Mouse (Mus musculus) lung, embryonic 14.5 days (tissue): ENCODE results near the gene Sirt7. TPM values are rescaled to one million over a fixed set of nuclear protein-coding genes. Genes with fewer than 3 reads are reported as not detected.

Experiments used
- ATAC-seq: fragments of 200-750 bp; cut with Nextera tagmentation; 2 replicates; pipeline ENCODE4 v1.8.0; 2017; ENCODE audit warnings: mild to moderate bottlenecking, moderate TSS enrichment, moderate library complexity; ENCODE audit not compliant: insufficient read depth
- DNase-seq: peaks from one replicate; pipeline ENCODE4 v3.0.0-alpha.2; 2015
- H3K27ac ChIP-seq: fragments of 300-500 bp; sonication (generic); 2 replicates; pipeline ENCODE4 v1.5.1; 2014; ENCODE audit warnings: low read depth, mild to moderate bottlenecking, moderate library complexity
- H3K27me3 ChIP-seq: fragments of 300-500 bp; sonication (generic); 2 replicates; pipeline ENCODE4 v1.6.1; 2014; ENCODE audit warnings: low read length, control low read depth; ENCODE audit not compliant: insufficient read depth
- H3K36me3 ChIP-seq: fragments of 300-500 bp; sonication (generic); 2 replicates; pipeline ENCODE4 v1.6.1; 2014; ENCODE audit warnings: control low read depth; ENCODE audit not compliant: insufficient read depth
- H3K4me1 ChIP-seq: fragments of 300-500 bp; sonication (generic); 2 replicates; pipeline ENCODE4 v1.6.1; 2014; ENCODE audit warnings: antibody characterized with exemption, control low read depth; ENCODE audit not compliant: insufficient read depth
- H3K4me2 ChIP-seq: fragments of 300-500 bp; sonication (generic); 2 replicates; pipeline ENCODE4 v1.6.1; 2014; ENCODE audit warnings: mild to moderate bottlenecking
- H3K4me3 ChIP-seq: fragments of 300-500 bp; sonication (generic); 2 replicates; pipeline ENCODE4 v1.5.1; 2014; ENCODE audit warnings: low read depth, low read length
- H3K9ac ChIP-seq: fragments of 300-500 bp; sonication (generic); 2 replicates; pipeline ENCODE4 v1.6.1; 2014
- H3K9me3 ChIP-seq: fragments of 300-500 bp; sonication (generic); 2 replicates; pipeline ENCODE4 v1.6.1; 2016; ENCODE audit warnings: low read depth, low read length, control low read depth
- CTCF ChIP-seq: IDR thresholded peaks from 2 replicates; pipeline ENCODE4 v1.5.1; 2016; ENCODE audit warnings: antibody characterized with exemption, low read depth
- WGBS: fragments of 180-500 bp; shearing (Covaris S2); extraction: QIAGEN DNeasy Blood & Tissue Kit; methylation state at CpG from one replicate; pipeline ENCODE4 v1.1.7; 2014; 5-methylcytosine and 5-hydroxymethylcytosine counted together
- polyA plus RNA-seq: library from polyadenylated mRNA; unstranded; fragments of >200 nt; fragmentation: Nextera tagmentation; extraction: Ambion mirVana; gene quantifications from 2 replicates; pipeline ENCODE4 v1.2.1, GENCODE M21; 2014

Gene Sirt7
- polyA plus RNA-seq, 1 experiment from 2014 or later, result 33.1 TPM

GRCm38 (mm10) chr11:120582268-120582981 lies 42.6 kb downstream of the Sirt7 start:
- DNase-seq (peak; percentile 65), ATAC-seq (no peak)
- Histone ChIP-seq H3K27me3 (no peaks in the 10 kb centered on the region), H3K9ac (peak overlapping the region; percentile 93), H3K4me1 (peaks cover 11% of the 10 kb centered on the region), H3K36me3 (peaks cover 72% of the 10 kb centered on the region), H3K27ac (peak overlapping the region; percentile 96), H3K4me2 (peak overlapping the region; percentile 95), H3K4me3 (peak overlapping the region; percentile 94), H3K9me3 (no peaks in the 10 kb centered on the region)
- 69% methylated on average over 8 of the region's 8 CpGs for WGBS
- peak; percentile 54 for TF ChIP-seq CTCF

- Histone ChIP-seq H3K4me2 (peak within 1 kb of the TSS; percentile 95), H3K4me1 (peaks cover 11% of the 10 kb centered on the region), H3K36me3 (peaks cover 72% of the 10 kb centered on the region), H3K9me3 (no peaks in the 10 kb centered on the region), H3K27me3 (no peaks in the 10 kb centered on the region), H3K9ac (peak within 1 kb of the TSS; percentile 93), H3K4me3 (peak within 1 kb of the TSS; percentile 94), H3K27ac (peak within 1 kb of the TSS; percentile 96)
- peak; percentile 28; the same call in 1 of the 2 replicates for TF ChIP-seq CTCF
- ATAC-seq (peak; percentile 49), DNase-seq (peak; percentile 95)
- 6% methylated on average over 64 of the region's 75 CpGs for WGBS
These were observed 43.4 kb downstream of the Sirt7 start, which contains the start of gene Arhgdia for GRCm38 (mm10) chr11:120581490-120582267. TSS of gene Arhgdia (minus strand) at chr11:120581624.

GRCm38 (mm10) chr11:120580871-120581331 lies 44.1 kb downstream of the Sirt7 start:
- WGBS, result under 1% methylated on average over 43 of the region's 44 CpGs

GRCm38 (mm10) chr11:120580190-120580589 lies 44.9 kb downstream of the Sirt7 start:
- DNase-seq (no peak), ATAC-seq (no peak)
- Histone ChIP-seq H3K4me1 (peaks cover 11% of the 10 kb centered on the region), H3K36me3 (peaks cover 58% of the 10 kb centered on the region), H3K9me3 (no peaks in the 10 kb centered on the region), H3K27ac (peak overlapping the region; percentile 96; the same call in 1 of the 2 replicates), H3K27me3 (no peaks in the 10 kb centered on the region), H3K9ac (peak overlapping the region; percentile 93), H3K4me2 (peak overlapping the region; percentile 95), H3K4me3 (peak overlapping the region; percentile 94)
- TF ChIP-seq CTCF, result no peak
- 52% methylated on average over 7 of the region's 7 CpGs for WGBS

More at GRCm38 (mm10) chr11:120580871-120581331, 44.1 kb downstream of the Sirt7 start:
- peaks cover 11% of the 10 kb centered on the region for H3K4me1 ChIP-seq
- peak overlapping the region; percentile 96 for H3K27ac ChIP-seq
- peak overlapping the region; percentile 93 for H3K9ac ChIP-seq
- H3K36me3 ChIP-seq, result peaks cover 65% of the 10 kb centered on the region
- DNase-seq, result peak; percentile 66
- H3K27me3 ChIP-seq, result no peaks in the 10 kb centered on the region
- H3K4me2 ChIP-seq, result peak overlapping the region; percentile 95
- TF ChIP-seq CTCF, result no peak
- H3K9me3 ChIP-seq, result no peaks in the 10 kb centered on the region
- peak overlapping the region; percentile 94 for H3K4me3 ChIP-seq
- peak; percentile 40 for ATAC-seq

GRCm38 (mm10) chr11:120579316-120580107 lies 45.5 kb downstream of the Sirt7 start:
- H3K36me3 ChIP-seq, result peaks cover 56% of the 10 kb centered on the region
- 50% methylated on average over 15 of the region's 15 CpGs for WGBS
- ATAC-seq (no peak), DNase-seq (peak; percentile 93)
- H3K4me3 ChIP-seq, result peak overlapping the region; percentile 94
- 0 out of 2 replicates have a peak overlapping the region, but pooled peaks have one; percentile 96 for H3K27ac ChIP-seq
- H3K27me3 ChIP-seq, result no peaks in the 10 kb centered on the region
- peak overlapping the region; percentile 95 for H3K4me2 ChIP-seq
- TF ChIP-seq CTCF, result peak; percentile 94
- H3K4me1 ChIP-seq, result peaks cover 11% of the 10 kb centered on the region
- H3K9ac ChIP-seq, result peak overlapping the region; percentile 93
- no peaks in the 10 kb centered on the region for H3K9me3 ChIP-seq

GRCm38 (mm10) chr11:120578694-120579243 lies 46.3 kb downstream of the Sirt7 start:
- no peak for DNase-seq
- Histone ChIP-seq H3K9me3 (no peaks in the 10 kb centered on the region), H3K4me1 (peaks cover 13% of the 10 kb centered on the region), H3K4me3 (0 out of 2 replicates have a peak overlapping the region, but pooled peaks have one; percentile 94), H3K4me2 (no peak overlapping the region), H3K27ac (no peak overlapping the region), H3K36me3 (peaks cover 49% of the 10 kb centered on the region), H3K9ac (0 out of 2 replicates have a peak overlapping the region, but pooled peaks have one; percentile 23), H3K27me3 (no peaks in the 10 kb centered on the region)
- no peak for ATAC-seq
- TF ChIP-seq CTCF, result no peak
- WGBS, result 68% methylated on average over 11 of the region's 11 CpGs
